Mouse (Mus musculus): ENCODE data around the gene Nrsn1. TPM values are rescaled to one million over a fixed set of nuclear protein-coding genes. Genes with fewer than 3 reads are reported as not detected.
"Not testable (repeated sequence)": the region's sequence is repeated elsewhere in the genome, so short reads cannot be mapped to it uniquely, and the experiment has no call there.

Nrsn1 gene
- not detected in 2 replicates for total RNA-seq (2014; rRNA removed)
- not detected in 2 replicates for polyA plus RNA-seq (2012; rRNA removed)

- H3K79me2 ChIP-seq (ENCODE audit: control insufficient read depth, insufficient read depth, low read length); H3K4me1 ChIP-seq (ENCODE audit: control insufficient read depth, insufficient read depth, low read length); H3K4me3 ChIP-seq (ENCODE audit: insufficient read depth, low read depth, low read length); DNase-seq (ENCODE audit: extremely low read depth, low read depth, low spot score); H3K27me3 ChIP-seq (ENCODE audit: control insufficient read depth, insufficient read depth, low read length); H3K36me3 ChIP-seq (ENCODE audit: control insufficient read depth, insufficient read depth, low read length); H3K9ac ChIP-seq (ENCODE audit: low read depth, low read length); H3K27ac ChIP-seq (replicated peaks; ENCODE audit: insufficient read depth, low read depth, low read length): not testable (repeated sequence)
- 66% methylated on average over 2 of the region's 2 CpGs for WGBS
These were observed at the start of gene Nrsn1 for GRCm38 (mm10) chr13:25270402-25270801. Nrsn1 (minus strand) TSS chr13:25270502.

GRCm38 (mm10) chr13:25312059-25312458, 41.8 kb upstream of the Nrsn1 start:
- WGBS, result 64% methylated on average over 2 of the region's 2 CpGs
- Histone ChIP-seq H3K36me3 (ENCODE audit: control insufficient read depth, insufficient read depth, low read length) (no peaks in the 10 kb centered on the region), H3K27ac (replicated peaks; ENCODE audit: insufficient read depth, low read depth, low read length) (no peak overlapping the region), H3K4me1 (ENCODE audit: control insufficient read depth, insufficient read depth, low read length) (no peaks in the 10 kb centered on the region), H3K4me3 (ENCODE audit: insufficient read depth, low read depth, low read length) (no peak overlapping the region), H3K79me2 (ENCODE audit: control insufficient read depth, insufficient read depth, low read length) (no peaks in the 10 kb centered on the region), H3K27me3 (ENCODE audit: control insufficient read depth, insufficient read depth, low read length) (no peaks in the 10 kb centered on the region), H3K9ac (ENCODE audit: low read depth, low read length) (no peak overlapping the region)
- DNase-seq (ENCODE audit: extremely low read depth, low read depth, low spot score), result no peak
- no peak for TF ChIP-seq POLR2A (IDR thresholded peaks at IDR 0.05; ENCODE audit: extremely low read depth, insufficient read depth, low read length)
- no peak for TF ChIP-seq CTCF (IDR thresholded peaks at IDR 0.05; ENCODE audit: low read depth, low read length)

GRCm38 (mm10) chr13:25310068-25310467, 39.8 kb upstream of the Nrsn1 start:
- TF ChIP-seq CTCF (IDR thresholded peaks at IDR 0.05; ENCODE audit: low read depth, low read length) (no peak), POLR2A (IDR thresholded peaks at IDR 0.05; ENCODE audit: extremely low read depth, insufficient read depth, low read length) (no peak)
- Histone ChIP-seq H3K4me1 (ENCODE audit: control insufficient read depth, insufficient read depth, low read length) (no peaks in the 10 kb centered on the region), H3K27me3 (ENCODE audit: control insufficient read depth, insufficient read depth, low read length) (no peaks in the 10 kb centered on the region), H3K9ac (ENCODE audit: low read depth, low read length) (no peak overlapping the region), H3K4me3 (ENCODE audit: insufficient read depth, low read depth, low read length) (no peak overlapping the region), H3K79me2 (ENCODE audit: control insufficient read depth, insufficient read depth, low read length) (no peaks in the 10 kb centered on the region), H3K36me3 (ENCODE audit: control insufficient read depth, insufficient read depth, low read length) (no peaks in the 10 kb centered on the region), H3K27ac (replicated peaks; ENCODE audit: insufficient read depth, low read depth, low read length) (no peak overlapping the region)
- no peak for DNase-seq (ENCODE audit: extremely low read depth, low read depth, low spot score)

GRCm38 (mm10) chr13:25288736-25289135, 18.4 kb upstream of the Nrsn1 start:
- TF ChIP-seq POLR2A (IDR thresholded peaks at IDR 0.05; ENCODE audit: extremely low read depth, insufficient read depth, low read length) (no peak), CTCF (IDR thresholded peaks at IDR 0.05; ENCODE audit: low read depth, low read length) (no peak)
- 40% methylated on average over 1 of the region's 1 CpGs for WGBS
- H3K4me3 ChIP-seq (ENCODE audit: insufficient read depth, low read depth, low read length), result no peak overlapping the region

GRCm38 (mm10) chr13:25274934-25275565, 4.7 kb upstream of the Nrsn1 start:
- H3K27me3 ChIP-seq (ENCODE audit: control insufficient read depth, insufficient read depth, low read length), result no peaks in the 10 kb centered on the region
- H3K4me1 ChIP-seq (ENCODE audit: control insufficient read depth, insufficient read depth, low read length), result 0 out of 2 replicates have a peak, but pooled peaks cover under 1% of the 10 kb centered on the region
- WGBS, result 79% methylated on average over 5 of the region's 5 CpGs
- no peaks in the 10 kb centered on the region for H3K36me3 ChIP-seq (ENCODE audit: control insufficient read depth, insufficient read depth, low read length)
- H3K9ac ChIP-seq (ENCODE audit: low read depth, low read length), result no peak overlapping the region
- H3K4me3 ChIP-seq (ENCODE audit: insufficient read depth, low read depth, low read length), result no peak overlapping the region
- no peaks in the 10 kb centered on the region for H3K79me2 ChIP-seq (ENCODE audit: control insufficient read depth, insufficient read depth, low read length)
- no peak for DNase-seq (ENCODE audit: extremely low read depth, low read depth, low spot score)
- H3K27ac ChIP-seq (replicated peaks; ENCODE audit: insufficient read depth, low read depth, low read length), result no peak overlapping the region
- TF ChIP-seq POLR2A (IDR thresholded peaks at IDR 0.05; ENCODE audit: extremely low read depth, insufficient read depth, low read length) (no peak), CTCF (IDR thresholded peaks at IDR 0.05; ENCODE audit: low read depth, low read length) (no peak)

More at GRCm38 (mm10) chr13:25288736-25289135, 18.4 kb upstream of the Nrsn1 start:
- no peak overlapping the region for H3K9ac ChIP-seq (ENCODE audit: low read depth, low read length)
- no peaks in the 10 kb centered on the region for H3K27me3 ChIP-seq (ENCODE audit: control insufficient read depth, insufficient read depth, low read length)
- no peak overlapping the region for H3K27ac ChIP-seq (replicated peaks; ENCODE audit: insufficient read depth, low read depth, low read length)
- no peaks in the 10 kb centered on the region for H3K36me3 ChIP-seq (ENCODE audit: control insufficient read depth, insufficient read depth, low read length)
- no peaks in the 10 kb centered on the region for H3K79me2 ChIP-seq (ENCODE audit: control insufficient read depth, insufficient read depth, low read length)
- no peak for DNase-seq (ENCODE audit: extremely low read depth, low read depth, low spot score)
- no peaks in the 10 kb centered on the region for H3K4me1 ChIP-seq (ENCODE audit: control insufficient read depth, insufficient read depth, low read length)

- H3K4me1 ChIP-seq (ENCODE audit: control insufficient read depth, insufficient read depth, low read length), result 0 out of 2 replicates have a peak, but pooled peaks cover 2% of the 10 kb centered on the region
- peaks cover 3% of the 10 kb centered on the region for H3K27me3 ChIP-seq (ENCODE audit: control insufficient read depth, insufficient read depth, low read length)
- DNase-seq (ENCODE audit: extremely low read depth, low read depth, low spot score), result no peak
- H3K36me3 ChIP-seq (ENCODE audit: control insufficient read depth, insufficient read depth, low read length), result no peaks in the 10 kb centered on the region
- TF ChIP-seq CTCF (IDR thresholded peaks at IDR 0.05; ENCODE audit: low read depth, low read length) (no peak), POLR2A (IDR thresholded peaks at IDR 0.05; ENCODE audit: extremely low read depth, insufficient read depth, low read length) (no peak)
- H3K79me2 ChIP-seq (ENCODE audit: control insufficient read depth, insufficient read depth, low read length), result no peaks in the 10 kb centered on the region
- H3K4me3 ChIP-seq (ENCODE audit: insufficient read depth, low read depth, low read length), result no peak overlapping the region
- H3K27ac ChIP-seq (replicated peaks; ENCODE audit: insufficient read depth, low read depth, low read length), result no peak overlapping the region
- no peak overlapping the region for H3K9ac ChIP-seq (ENCODE audit: low read depth, low read length)
- 72% methylated on average over 4 of the region's 4 CpGs for WGBS
These were observed 1.9 kb upstream of the Nrsn1 start for GRCm38 (mm10) chr13:25272189-25272588.

Measured in liver, adult 2 months (tissue).